Mouse (Mus musculus) heart, postnatal 0 days (tissue): ENCODE data around the gene Lhx3. TPM values are rescaled to one million over a fixed set of nuclear protein-coding genes. Genes with fewer than 3 reads are reported as not detected.
A peak's percentile ranks its signal among the peaks of the same experiment; 100 is the strongest.

Experiments used
- ATAC-seq: fragments of 200-750 bp; cut with Nextera tagmentation; 2 replicates; pipeline ENCODE4 v1.8.0; 2017; ENCODE audit warnings: low read depth, moderate number of reproducible peaks, moderate library complexity; ENCODE audit not compliant: insufficient read depth
- DNase-seq: peaks from one replicate; pipeline ENCODE4 v3.0.0-alpha.2; 2016; ENCODE audit warnings: low spot score
- H3K27ac ChIP-seq: fragments of 300-500 bp; sonication (generic); 2 replicates; pipeline ENCODE4 v1.5.1; 2014; ENCODE audit warnings: low read depth, mild to moderate bottlenecking
- H3K27me3 ChIP-seq: fragments of 300-500 bp; sonication (generic); 2 replicates; pipeline ENCODE4 v1.6.1; 2014; ENCODE audit warnings: low read length, mixed read lengths; ENCODE audit not compliant: control insufficient read depth, insufficient read depth
- H3K36me3 ChIP-seq: fragments of 300-500 bp; sonication (generic); replicated peaks from 2 replicates; pipeline ENCODE4 v1.6.1; 2014; ENCODE audit warnings: low read length, mixed read lengths; ENCODE audit not compliant: control insufficient read depth, insufficient read depth
- H3K4me1 ChIP-seq: fragments of 300-500 bp; sonication (generic); 2 replicates; pipeline ENCODE4 v1.6.1; 2014; ENCODE audit warnings: antibody characterized with exemption; ENCODE audit not compliant: control insufficient read depth, insufficient read depth
- H3K4me2 ChIP-seq: fragments of 300-500 bp; sonication (generic); 2 replicates; pipeline ENCODE4 v1.6.1; 2014; ENCODE audit warnings: low read depth, mild to moderate bottlenecking, low read length, moderate library complexity
- H3K4me3 ChIP-seq: fragments of 300-500 bp; sonication (generic); 2 replicates; pipeline ENCODE4 v1.5.1; 2014; ENCODE audit warnings: low read depth, low read length
- H3K9ac ChIP-seq: fragments of 300-500 bp; sonication (generic); replicated peaks from 2 replicates; pipeline ENCODE4 v1.6.1; 2014; ENCODE audit warnings: low read depth, low read length, mixed read lengths
- H3K9me3 ChIP-seq: fragments of 300-500 bp; sonication (generic); replicated peaks from 2 replicates; pipeline ENCODE4 v1.6.1; 2016; ENCODE audit warnings: low read length; ENCODE audit not compliant: control insufficient read depth
- CTCF ChIP-seq: IDR thresholded peaks from 2 replicates; pipeline ENCODE4 v1.5.1; 2016; ENCODE audit warnings: antibody characterized with exemption, control low read depth, low read depth
- EP300 ChIP-seq: IDR thresholded peaks from 2 replicates; pipeline ENCODE4 v1.6.1; 2016; ENCODE audit warnings: antibody characterized with exemption, low read depth
- WGBS: fragments of 180-500 bp; shearing (Covaris S2); extraction: QIAGEN DNeasy Blood & Tissue Kit; methylation state at CpG from one replicate; pipeline ENCODE4 v1.1.7; 2014; 5-methylcytosine and 5-hydroxymethylcytosine counted together
- polyA plus RNA-seq: library from polyadenylated mRNA; unstranded; fragments of >200 nt; fragmentation: Nextera tagmentation; extraction: Ambion mirVana; gene quantifications from 2 replicates; pipeline ENCODE4 v1.2.1, GENCODE M21; 2015
- total RNA-seq: library from RNA; depleted of rRNA; stranded (reverse); fragments of >200 nt; gene quantifications from 2 replicates; pipeline ENCODE4 v1.2.3, GENCODE M21; 2014; ENCODE audit warnings: low replicate concordance; rRNA removed

Lhx3 gene
- total RNA-seq (not detected in 2 replicates), polyA plus RNA-seq (not detected in 2 replicates)

DNA sequence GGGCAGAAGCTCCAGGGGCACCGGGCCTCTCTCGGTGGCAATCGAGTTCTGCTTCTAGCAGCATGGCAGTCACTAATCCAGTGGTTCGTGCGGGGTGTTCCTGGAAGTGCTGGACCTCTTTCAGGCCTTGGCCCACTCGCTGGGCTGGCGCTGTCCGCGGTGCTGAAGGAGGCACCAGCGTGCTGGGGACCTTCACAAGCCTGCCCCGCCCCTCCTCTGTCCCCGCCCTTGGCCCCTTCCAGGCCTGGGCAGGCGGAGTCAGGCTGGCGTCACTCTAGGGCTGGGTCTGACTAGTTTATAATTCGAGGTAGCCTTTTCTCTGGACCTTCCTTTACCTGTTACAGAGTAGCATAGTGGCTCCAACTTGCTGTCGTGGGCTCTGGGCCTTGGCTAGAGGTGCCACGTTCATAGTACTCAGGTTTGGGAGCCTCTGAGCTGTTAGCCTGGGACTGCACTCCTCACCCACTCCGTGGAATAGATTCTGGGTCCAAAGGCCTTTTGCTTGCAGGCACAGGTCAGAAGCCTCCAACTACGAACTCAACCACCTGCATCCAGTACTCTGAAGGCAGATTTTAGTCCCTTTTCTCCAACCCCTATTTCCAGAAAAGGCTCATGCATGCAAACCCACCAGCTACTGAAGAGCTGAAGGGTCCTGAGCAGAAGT is at the start of gene Lhx3:
Lhx3 (minus strand) TSS at position 164 of the 664 bp plus-strand sequence.
- 6% methylated on average over 19 of the region's 19 CpGs for WGBS
- Histone ChIP-seq H3K27me3 (peaks cover 48% of the 10 kb centered on the region), H3K27ac (no peak within 1 kb of the TSS), H3K9ac (no peak within 1 kb of the TSS), H3K4me3 (no peak within 1 kb of the TSS), H3K4me1 (no peaks in the 10 kb centered on the region), H3K9me3 (0 out of 2 replicates have a peak, but pooled peaks cover 2% of the 10 kb centered on the region), H3K36me3 (peaks cover 28% of the 10 kb centered on the region), H3K4me2 (no peak within 1 kb of the TSS)
- ATAC-seq, result peak; percentile 88
- DNase-seq, result peak; percentile 76
- TF ChIP-seq CTCF (no peak), EP300 (no peak)

DNA sequence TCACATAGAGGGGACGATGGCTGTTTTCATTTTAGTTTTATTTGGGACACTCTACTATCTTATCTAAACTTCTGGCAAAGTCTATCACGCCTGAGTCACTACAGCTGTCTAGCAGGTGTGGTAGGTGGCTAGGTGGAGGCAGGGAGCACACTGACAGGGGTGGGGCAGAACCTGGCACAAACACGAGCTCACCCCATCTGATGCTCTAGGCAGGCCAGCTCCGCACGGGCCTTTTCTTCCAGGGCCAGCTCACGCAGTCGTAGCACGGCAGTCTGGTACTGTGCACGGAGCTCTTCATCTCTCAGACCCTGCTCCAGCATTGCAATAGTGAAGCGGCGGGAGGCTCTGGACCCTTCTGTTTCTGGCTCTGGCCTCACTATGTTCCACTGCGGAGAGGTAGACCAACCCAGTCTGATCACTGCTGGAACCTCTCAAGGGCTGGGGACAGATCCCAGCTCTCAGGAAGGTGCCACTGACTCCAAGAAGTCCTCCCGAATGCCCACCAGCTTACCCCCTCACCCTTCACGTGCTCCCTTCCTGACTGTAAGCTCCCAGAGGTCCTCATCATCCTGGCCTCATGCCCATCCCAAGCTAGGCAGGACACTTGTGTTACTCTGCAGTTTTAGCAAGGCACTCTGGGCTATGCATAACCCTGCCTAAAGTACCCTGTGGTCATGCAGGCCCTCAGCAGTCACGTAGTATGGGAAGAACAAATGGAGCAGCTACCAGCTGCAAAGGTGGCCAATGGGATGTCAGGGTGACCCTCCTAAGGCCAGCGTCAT is 49.4 kb upstream of the Lhx3 start:
- Histone ChIP-seq H3K4me1 (no peaks in the 10 kb centered on the region), H3K27me3 (0 out of 2 replicates have a peak, but pooled peaks cover 3% of the 10 kb centered on the region), H3K27ac (no peak overlapping the region), H3K36me3 (no peaks in the 10 kb centered on the region), H3K4me3 (no peak overlapping the region), H3K4me2 (no peak overlapping the region), H3K9ac (no peak overlapping the region), H3K9me3 (no peaks in the 10 kb centered on the region)
- DNase-seq, result no peak
- no peak for ATAC-seq
- 72% methylated on average over 16 of the region's 16 CpGs for WGBS
- TF ChIP-seq EP300 (no peak), CTCF (no peak)

DNA sequence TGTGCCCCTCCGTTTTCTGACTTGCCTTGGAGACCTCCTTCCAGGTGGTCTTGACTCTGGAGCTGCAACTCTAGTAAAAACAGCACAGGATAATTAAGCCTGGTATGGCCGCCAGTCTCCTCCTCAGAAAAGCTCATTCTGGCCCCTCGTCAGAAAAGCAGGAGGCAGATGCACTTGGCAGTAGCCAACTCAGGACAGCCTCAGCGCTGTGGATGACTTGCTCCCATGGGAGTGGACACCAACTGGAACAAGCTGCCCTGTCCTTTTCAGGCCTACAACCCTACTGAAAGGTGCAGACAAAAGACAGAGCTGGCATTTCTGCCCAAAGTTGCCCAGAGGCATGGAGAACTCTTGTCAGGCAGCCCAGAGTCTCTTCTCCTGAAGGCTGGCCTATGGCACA is 46.7 kb upstream of the Lhx3 start:
- no peak for TF ChIP-seq EP300
- TF ChIP-seq CTCF, result no peak
- ATAC-seq, result no peak
- DNase-seq, result no peak
- Histone ChIP-seq H3K36me3 (no peaks in the 10 kb centered on the region), H3K4me2 (no peak overlapping the region), H3K4me1 (no peaks in the 10 kb centered on the region), H3K27ac (no peak overlapping the region), H3K4me3 (no peak overlapping the region), H3K9ac (no peak overlapping the region), H3K9me3 (no peaks in the 10 kb centered on the region), H3K27me3 (0 out of 2 replicates have a peak, but pooled peaks cover 6% of the 10 kb centered on the region)
- WGBS, result 74% methylated on average over 4 of the region's 4 CpGs

DNA sequence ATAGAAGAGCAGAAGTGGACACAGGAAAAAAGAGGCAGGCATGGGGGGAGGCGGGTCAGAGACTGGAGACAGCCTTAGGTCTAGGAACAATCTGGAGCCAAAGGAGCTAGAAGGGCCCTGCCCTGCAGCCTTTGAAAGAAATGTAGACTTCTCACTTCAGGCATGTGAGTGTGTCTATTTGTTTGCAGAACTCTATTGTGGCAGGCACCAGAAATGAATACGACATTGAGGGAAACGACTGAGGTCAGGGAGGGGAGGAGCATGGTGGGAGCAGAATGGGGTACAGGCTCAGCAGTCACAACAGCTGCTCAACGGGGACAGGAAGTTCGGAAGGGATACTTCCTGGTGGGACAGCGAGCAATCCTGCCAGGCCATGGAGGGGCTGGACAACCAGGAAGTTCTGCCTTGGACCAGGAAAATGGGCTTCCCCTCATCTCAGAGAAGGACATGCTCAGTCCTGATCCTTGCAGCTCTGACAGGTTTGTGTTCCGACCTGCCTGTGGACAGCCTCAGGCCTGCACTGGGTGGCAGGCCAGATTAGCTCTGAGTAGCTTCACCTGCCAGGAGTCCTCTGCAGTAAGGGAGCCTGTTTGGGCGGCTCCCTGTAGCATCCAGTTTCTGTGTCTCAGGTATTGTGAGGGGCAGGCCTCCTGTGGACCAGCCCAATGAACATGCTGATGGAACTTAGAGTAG is 44.6 kb upstream of the Lhx3 start:
- Histone ChIP-seq H3K27me3 (0 out of 2 replicates have a peak, but pooled peaks cover 6% of the 10 kb centered on the region), H3K4me1 (no peaks in the 10 kb centered on the region), H3K27ac (no peak overlapping the region), H3K4me3 (no peak overlapping the region), H3K9ac (no peak overlapping the region), H3K9me3 (no peaks in the 10 kb centered on the region), H3K4me2 (no peak overlapping the region), H3K36me3 (no peaks in the 10 kb centered on the region)
- 55% methylated on average over 8 of the region's 8 CpGs for WGBS
- ATAC-seq, result no peak
- no peak for DNase-seq
- TF ChIP-seq EP300 (no peak), CTCF (no peak)

DNA sequence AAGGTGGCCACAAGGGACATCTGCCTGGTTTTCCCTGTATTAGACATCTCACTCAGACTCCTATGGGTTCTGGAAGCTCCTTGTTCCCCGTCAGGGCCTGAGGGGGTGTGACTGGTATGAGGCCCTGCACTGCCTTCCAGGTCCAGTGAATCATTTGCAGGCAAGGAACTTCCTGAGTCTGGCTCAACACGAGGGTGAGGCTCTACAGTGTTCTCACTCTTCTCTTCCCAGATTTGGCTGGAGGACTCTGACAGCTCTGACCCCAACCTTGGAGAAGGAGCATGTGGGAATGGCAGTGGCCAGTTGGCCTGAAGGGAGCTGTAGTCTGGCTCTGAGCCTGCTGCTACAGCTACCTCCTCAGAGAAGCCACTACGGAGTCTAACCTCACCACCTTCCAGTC is 39.4 kb upstream of the Lhx3 start:
- Histone ChIP-seq H3K27me3 (0 out of 2 replicates have a peak, but pooled peaks cover 3% of the 10 kb centered on the region), H3K27ac (no peak overlapping the region), H3K4me3 (no peak overlapping the region), H3K9ac (no peak overlapping the region), H3K4me1 (no peaks in the 10 kb centered on the region), H3K36me3 (no peaks in the 10 kb centered on the region), H3K4me2 (no peak overlapping the region), H3K9me3 (no peaks in the 10 kb centered on the region)
- DNase-seq (no peak), ATAC-seq (no peak)
- WGBS, result 38% methylated on average over 3 of the region's 3 CpGs
- TF ChIP-seq EP300, result no peak
- TF ChIP-seq CTCF, result no peak
